Mouse (Mus musculus) hindbrain, embryonic 10.5 days (tissue): Measurements from ENCODE around the gene Taar8c. TPM values are rescaled to one million over a fixed set of nuclear protein-coding genes. Genes with fewer than 3 reads are reported as not detected.
"Not testable (repeated sequence)": the region's sequence is repeated elsewhere in the genome, so short reads cannot be mapped to it uniquely, and the experiment has no call there.

Source experiments
- DNase-seq: peaks from one replicate; pipeline ENCODE4 v3.0.0-alpha.2; 2017; ENCODE audit warnings: low spot score
- H3K27ac ChIP-seq: fragments of 300-500 bp; sonication (generic); 2 replicates; pipeline ENCODE4 v1.5.1; 2016; ENCODE audit warnings: mild to moderate bottlenecking, moderate library complexity
- H3K27me3 ChIP-seq: fragments of 300-500 bp; sonication (generic); 2 replicates; pipeline ENCODE4 v1.6.1; 2016; ENCODE audit warnings: mild to moderate bottlenecking; ENCODE audit not compliant: poor library complexity, insufficient read depth, severe bottlenecking
- H3K36me3 ChIP-seq: fragments of 300-500 bp; sonication (generic); 2 replicates; pipeline ENCODE4 v1.6.1; 2016; ENCODE audit warnings: mild to moderate bottlenecking, moderate library complexity
- H3K4me1 ChIP-seq: fragments of 300-500 bp; sonication (generic); replicated peaks from 2 replicates; pipeline ENCODE4 v1.6.1; 2016; ENCODE audit warnings: mild to moderate bottlenecking
- H3K4me3 ChIP-seq: fragments of 300-500 bp; sonication (generic); 2 replicates; pipeline ENCODE4 v1.5.1; 2016; ENCODE audit warnings: mild to moderate bottlenecking, moderate library complexity
- H3K9me3 ChIP-seq: fragments of 300-500 bp; sonication (generic); 2 replicates; pipeline ENCODE4 v1.6.1; 2016; ENCODE audit warnings: mild to moderate bottlenecking, moderate library complexity
- WGBS: fragments of 180-500 bp; shearing (Covaris S2); methylation state at CpG from one replicate; pipeline ENCODE4 v1.1.7; 2016; 5-methylcytosine and 5-hydroxymethylcytosine counted together
- polyA plus RNA-seq: library from polyadenylated mRNA; unstranded; fragments of >200 nt; fragmentation: Nextera tagmentation; extraction: Ambion mirVana; gene quantifications from 2 replicates; pipeline ENCODE4 v1.2.1, GENCODE M21; 2016

Gene Taar8c
- polyA plus RNA-seq, result not detected in 2 replicates

DNA sequence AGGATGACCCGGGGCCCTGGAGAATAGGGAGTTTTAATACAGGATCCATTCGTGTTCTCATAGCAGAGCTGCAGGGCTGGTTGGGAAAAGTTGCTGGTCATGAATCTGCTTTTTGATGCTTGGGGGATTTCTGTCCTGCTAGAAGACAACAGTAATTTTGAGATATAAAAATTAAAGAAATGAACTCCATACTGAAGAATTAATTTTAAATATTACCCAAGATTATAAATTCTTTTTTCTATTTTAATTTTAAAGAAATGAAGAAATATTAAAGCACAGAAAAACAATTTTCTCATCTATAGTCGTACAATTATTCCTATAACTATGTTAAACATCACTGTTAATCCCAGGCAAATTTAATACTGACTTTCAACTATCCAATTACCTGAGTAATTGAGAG lies at the start of gene Taar8c:
Gene Taar8c, minus strand, starts transcription at position 101 of the 400 bp plus-strand sequence.
- not testable (repeated sequence) for DNase-seq, H3K4me3 ChIP-seq, H3K27ac ChIP-seq, H3K27me3 ChIP-seq, H3K9me3 ChIP-seq, H3K4me1 ChIP-seq, H3K36me3 ChIP-seq
- 93% methylated on average over 1 of the region's 3 CpGs for WGBS

DNA sequence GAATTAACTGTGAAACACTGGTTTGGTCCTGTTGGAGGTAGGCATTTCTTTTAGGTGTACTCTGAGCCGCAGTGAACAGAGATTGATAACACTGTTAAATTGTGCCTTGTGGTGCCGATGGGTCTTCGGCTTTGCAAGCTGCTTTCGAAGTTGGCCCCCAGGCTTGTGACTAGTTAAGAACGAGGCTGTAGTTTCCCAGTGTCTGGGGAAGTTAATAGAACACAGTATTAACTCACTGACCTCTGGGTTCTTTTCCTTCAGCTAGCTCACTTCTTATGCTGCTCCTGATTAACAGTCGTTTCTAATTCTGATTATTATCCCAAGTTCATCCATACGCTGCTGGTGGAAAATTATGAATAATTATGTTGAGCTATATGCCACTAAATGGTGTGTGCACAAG lies 48.4 kb upstream of the Taar8c start:
- Histone ChIP-seq H3K4me3 (peak overlapping the region; percentile 90), H3K4me1 (peaks cover 14% of the 10 kb centered on the region), H3K27me3 (no peaks in the 10 kb centered on the region), H3K27ac (no peak overlapping the region), H3K36me3 (peaks cover 6% of the 10 kb centered on the region; the same call in 1 of the 2 replicates), H3K9me3 (no peaks in the 10 kb centered on the region)
- DNase-seq, result no peak
- WGBS, result 66% methylated on average over 7 of the region's 7 CpGs

DNA sequence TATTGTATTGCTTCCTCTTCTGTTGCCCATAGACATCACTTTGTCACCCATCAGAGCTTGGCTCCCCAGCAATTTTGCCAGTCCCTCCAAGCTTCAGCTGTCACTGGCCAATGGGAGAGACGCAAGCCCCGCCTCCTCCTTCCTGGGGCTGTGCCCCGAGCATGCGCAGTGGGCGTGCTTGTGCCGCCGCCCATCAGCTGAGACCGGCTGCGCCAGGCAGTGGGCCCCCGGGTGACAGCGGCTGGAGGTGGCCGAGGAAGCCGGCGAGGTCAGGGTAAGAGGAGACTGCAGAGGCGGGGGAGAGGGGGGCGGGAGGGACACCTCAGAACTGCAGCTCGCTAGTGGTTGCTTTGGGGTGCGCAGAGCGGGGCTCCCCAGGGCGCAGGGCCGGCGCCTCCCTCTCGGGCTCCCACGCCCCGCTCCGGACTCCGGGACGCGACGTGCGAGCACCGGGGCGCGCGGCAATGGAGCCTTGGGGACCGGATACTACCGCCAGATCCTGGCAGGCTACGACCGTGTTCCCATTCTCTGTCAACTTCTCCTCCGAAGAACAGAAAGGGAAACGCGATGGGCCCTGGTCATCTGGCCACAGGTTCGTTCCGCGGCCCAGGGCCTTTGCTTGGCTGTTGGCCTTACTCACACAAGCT lies 47.5 kb upstream of the Taar8c start, which contains the start of gene Stx7:
Gene Stx7, plus strand, starts transcription at position 168 of the 647 bp plus-strand sequence.
- H3K36me3 ChIP-seq, result 0 out of 2 replicates have a peak, but pooled peaks cover 5% of the 10 kb centered on the region
- peak; percentile 92 for DNase-seq
- H3K9me3 ChIP-seq, result no peaks in the 10 kb centered on the region
- H3K4me3 ChIP-seq, result peak within 1 kb of the TSS; percentile 90
- no peaks in the 10 kb centered on the region for H3K27me3 ChIP-seq
- under 1% methylated on average over 44 of the region's 45 CpGs for WGBS
- peak within 1 kb of the TSS; percentile 90 for H3K27ac ChIP-seq
- H3K4me1 ChIP-seq, result peaks cover 14% of the 10 kb centered on the region

DNA sequence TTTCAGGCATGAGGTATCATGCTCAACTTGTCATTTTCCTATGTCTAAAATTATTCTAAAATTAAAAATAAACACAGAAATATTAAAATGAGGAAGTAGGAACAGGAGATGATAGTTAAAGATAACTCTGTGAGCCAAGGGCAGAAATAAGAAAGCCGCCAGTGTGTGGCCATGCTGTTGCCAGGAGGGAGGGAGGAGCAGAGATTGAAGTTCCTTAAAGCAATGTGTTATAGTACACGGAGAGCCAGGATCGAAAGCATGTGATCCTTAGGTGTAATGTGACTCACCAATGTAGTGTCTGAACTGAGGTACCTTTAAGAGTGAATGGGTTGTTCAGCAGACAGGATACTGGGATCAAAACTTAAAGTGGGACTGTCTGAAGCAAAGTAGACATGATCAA lies 41.0 kb upstream of the Taar8c start:
- H3K27ac ChIP-seq, result no peak overlapping the region
- DNase-seq, result no peak
- no peak overlapping the region for H3K4me3 ChIP-seq
- H3K36me3 ChIP-seq, result no peaks in the 10 kb centered on the region
- 88% methylated on average over 3 of the region's 3 CpGs for WGBS
- no peaks in the 10 kb centered on the region for H3K9me3 ChIP-seq
- H3K27me3 ChIP-seq, result no peaks in the 10 kb centered on the region
- no peaks in the 10 kb centered on the region for H3K4me1 ChIP-seq

- no peak for DNase-seq
- Histone ChIP-seq H3K27me3 (no peaks in the 10 kb centered on the region), H3K4me1 (0 out of 2 replicates have a peak, but pooled peaks cover 3% of the 10 kb centered on the region), H3K4me3 (no peak overlapping the region), H3K27ac (no peak overlapping the region), H3K9me3 (no peaks in the 10 kb centered on the region), H3K36me3 (no peaks in the 10 kb centered on the region)
- WGBS, result 66% methylated on average over 2 of the region's 2 CpGs
These were observed 37.0 kb upstream of the Taar8c start for GRCm38 (mm10) chr10:24138623-24139261.

GRCm38 (mm10) chr10:24134071-24134645 lies 32.4 kb upstream of the Taar8c start:
- peaks cover 13% of the 10 kb centered on the region for H3K4me1 ChIP-seq
- H3K9me3 ChIP-seq, result no peaks in the 10 kb centered on the region
- no peak overlapping the region for H3K4me3 ChIP-seq
- 64% methylated on average over 7 of the region's 7 CpGs for WGBS
- no peak overlapping the region for H3K27ac ChIP-seq
- H3K36me3 ChIP-seq, result no peaks in the 10 kb centered on the region
- H3K27me3 ChIP-seq, result no peaks in the 10 kb centered on the region
- no peak for DNase-seq

GRCm38 (mm10) chr10:24133132-24133531 lies 31.4 kb upstream of the Taar8c start:
- Histone ChIP-seq H3K27me3 (no peaks in the 10 kb centered on the region), H3K27ac (peak overlapping the region; percentile 64; the same call in 1 of the 2 replicates), H3K9me3 (no peaks in the 10 kb centered on the region), H3K36me3 (no peaks in the 10 kb centered on the region), H3K4me1 (peaks cover 13% of the 10 kb centered on the region), H3K4me3 (no peak overlapping the region)
- no peak for DNase-seq
- WGBS, result 51% methylated on average over 2 of the region's 2 CpGs

GRCm38 (mm10) chr10:24132273-24132672 lies 30.6 kb upstream of the Taar8c start:
- H3K27ac ChIP-seq, result peak overlapping the region; percentile 37; the same call in 1 of the 2 replicates
- WGBS, result 12% methylated on average over 5 of the region's 5 CpGs
- DNase-seq, result peak; percentile 13

GRCm38 (mm10) chr10:24131451-24132262 lies 29.9 kb upstream of the Taar8c start:
- WGBS, result 30% methylated on average over 9 of the region's 9 CpGs
- Histone ChIP-seq H3K9me3 (no peaks in the 10 kb centered on the region), H3K27me3 (no peaks in the 10 kb centered on the region), H3K4me1 (peaks cover 13% of the 10 kb centered on the region), H3K27ac (no peak overlapping the region), H3K4me3 (peak overlapping the region; percentile 38), H3K36me3 (no peaks in the 10 kb centered on the region)
- DNase-seq, result peak; percentile 20

More at GRCm38 (mm10) chr10:24132273-24132672, 30.6 kb upstream of the Taar8c start:
- Histone ChIP-seq H3K27me3 (no peaks in the 10 kb centered on the region), H3K36me3 (no peaks in the 10 kb centered on the region), H3K9me3 (no peaks in the 10 kb centered on the region), H3K4me3 (no peak overlapping the region), H3K4me1 (peaks cover 13% of the 10 kb centered on the region)

DNA sequence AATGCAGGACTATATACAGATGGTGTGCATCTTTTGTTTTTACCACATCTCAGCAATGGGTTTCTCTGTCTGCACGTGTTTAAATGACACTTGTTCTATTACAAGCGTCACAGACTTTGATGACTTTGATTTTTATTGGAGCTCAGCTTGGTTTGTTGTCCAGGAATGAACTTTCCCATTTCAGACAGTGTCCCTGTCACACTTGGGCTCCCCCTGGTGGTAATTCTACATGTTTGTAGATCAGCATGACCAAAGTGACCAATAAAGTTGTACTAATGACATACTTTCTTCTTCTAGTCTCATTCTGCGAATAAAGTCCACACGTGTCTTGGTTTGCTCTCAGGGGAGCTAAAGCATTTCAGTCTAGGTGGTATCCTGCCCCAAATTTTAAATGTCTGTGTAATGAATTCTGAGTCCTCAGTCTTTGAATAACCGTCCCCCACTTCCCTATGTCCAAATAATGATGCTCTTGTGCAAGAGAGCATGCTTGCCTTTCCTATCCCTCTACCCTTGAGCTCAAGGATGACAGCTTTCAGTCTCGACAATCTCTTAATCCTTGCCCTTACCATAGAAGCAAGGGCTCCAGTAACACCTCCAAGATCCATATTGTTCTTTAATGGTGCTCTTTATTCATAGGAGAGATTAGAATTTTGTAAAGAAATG lies 9.5 kb upstream of the Taar8c start:
- DNase-seq, result peak; percentile 34
- Histone ChIP-seq H3K9me3 (peaks cover 11% of the 10 kb centered on the region; the same call in 1 of the 2 replicates), H3K4me3 (no peak overlapping the region), H3K36me3 (no peaks in the 10 kb centered on the region), H3K4me1 (no peaks in the 10 kb centered on the region), H3K27ac (no peak overlapping the region), H3K27me3 (no peaks in the 10 kb centered on the region)
- WGBS, result 57% methylated on average over 6 of the region's 6 CpGs

- H3K9me3 ChIP-seq, H3K27ac ChIP-seq, DNase-seq, H3K27me3 ChIP-seq, H3K4me3 ChIP-seq, H3K36me3 ChIP-seq, H3K4me1 ChIP-seq: not testable (repeated sequence)
- WGBS, result 81% methylated on average over 8 of the region's 8 CpGs
These were observed 7.7 kb upstream of the Taar8c start, which contains the start of gene Taar9 for GRCm38 (mm10) chr10:24109434-24109833. Gene Taar9, minus strand, starts transcription at chr10:24109534.

DNA sequence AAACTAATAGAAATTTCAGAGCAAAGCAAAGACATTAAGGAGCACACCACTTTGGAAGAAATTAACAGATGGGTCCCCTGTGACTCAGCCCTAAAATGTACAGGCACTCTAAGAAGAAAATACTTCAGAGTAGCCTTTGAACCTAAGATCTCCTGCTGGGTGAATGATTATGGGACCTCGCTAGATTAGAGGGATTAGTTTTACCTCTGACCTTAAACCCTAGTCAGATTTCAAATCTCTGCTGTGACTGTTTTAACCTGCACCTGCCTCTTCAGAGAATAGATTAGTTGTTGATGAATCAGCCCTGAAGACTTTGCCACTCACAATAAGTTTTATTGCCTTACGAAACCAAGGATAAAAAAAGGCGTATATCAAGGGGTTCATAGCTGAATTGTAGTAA lies 6.5 kb upstream of the Taar8c start:
- Histone ChIP-seq H3K9me3 (no peaks in the 10 kb centered on the region), H3K36me3 (no peaks in the 10 kb centered on the region), H3K27ac (no peak overlapping the region), H3K4me3 (no peak overlapping the region), H3K27me3 (no peaks in the 10 kb centered on the region), H3K4me1 (no peaks in the 10 kb centered on the region)
- 66% methylated on average over 3 of the region's 3 CpGs for WGBS
- DNase-seq, result no peak
